Mouse (Mus musculus) forebrain, embryonic 13.5 days (tissue): ENCODE measurements at regions not wholly inside any gene's neighbourhood (a gene's known extent, or its start where the extent isn't known, plus 50 kb on each side); places are given as distances from the start of the nearest gene placed in this dataset.
A peak's percentile ranks its signal among the peaks of the same experiment; 100 is the strongest.
"Not testable (repeated sequence)": the region's sequence is repeated elsewhere in the genome, so short reads cannot be mapped to it uniquely, and the experiment has no call there.

Experiments
- ATAC-seq: fragments of 200-750 bp; cut with Nextera tagmentation; 2 replicates; pipeline ENCODE4 v1.8.0; 2017
- H3K27ac ChIP-seq: fragments of 300-500 bp; sonication (generic); 2 replicates; pipeline ENCODE4 v1.5.1; 2015; ENCODE audit warnings: inconsistent platforms, mild to moderate bottlenecking, moderate library complexity
- H3K27me3 ChIP-seq: fragments of 300-500 bp; sonication (generic); 2 replicates; pipeline ENCODE4 v1.6.1; 2015; ENCODE audit warnings: mild to moderate bottlenecking, inconsistent platforms
- H3K36me3 ChIP-seq: fragments of 300-500 bp; sonication (generic); 2 replicates; pipeline ENCODE4 v1.6.1; 2015; ENCODE audit warnings: mild to moderate bottlenecking, inconsistent platforms; ENCODE audit not compliant: poor library complexity, severe bottlenecking
- H3K4me1 ChIP-seq: fragments of 300-500 bp; sonication (generic); 2 replicates; pipeline ENCODE4 v1.6.1; 2015; ENCODE audit warnings: inconsistent platforms
- H3K4me2 ChIP-seq: fragments of 300-500 bp; sonication (generic); 2 replicates; pipeline ENCODE4 v1.6.1; 2015; ENCODE audit warnings: inconsistent platforms, mild to moderate bottlenecking, moderate library complexity
- H3K4me3 ChIP-seq: fragments of 300-500 bp; sonication (generic); 2 replicates; pipeline ENCODE4 v1.5.1; 2015; ENCODE audit warnings: mild to moderate bottlenecking, inconsistent platforms
- H3K9ac ChIP-seq: fragments of 300-500 bp; sonication (generic); 2 replicates; pipeline ENCODE4 v1.6.1; 2015; ENCODE audit warnings: mild to moderate bottlenecking, inconsistent platforms
- H3K9me3 ChIP-seq: fragments of 300-500 bp; sonication (generic); replicated peaks from 2 replicates; pipeline ENCODE4 v1.6.1; 2016; ENCODE audit warnings: inconsistent platforms
- WGBS: fragments of 180-500 bp; shearing (Covaris S2); methylation state at CpG from one replicate; pipeline ENCODE4 v1.1.7; 2015; 5-methylcytosine and 5-hydroxymethylcytosine counted together

GRCm38 (mm10) chr5:39216326-39216725 is 339.7 kb upstream of the Clnk start:
- WGBS = 97% methylated on average over 5 of the region's 5 CpGs
- no peaks in the 10 kb centered on the region for H3K27me3 ChIP-seq
- H3K4me1 ChIP-seq = peaks cover 4% of the 10 kb centered on the region
- no peak overlapping the region for H3K4me2 ChIP-seq
- no peaks in the 10 kb centered on the region for H3K36me3 ChIP-seq
- H3K27ac ChIP-seq = no peak overlapping the region
- H3K9ac ChIP-seq = no peak overlapping the region
- ATAC-seq = no peak
- H3K4me3 ChIP-seq = no peak overlapping the region
- no peaks in the 10 kb centered on the region for H3K9me3 ChIP-seq

DNA sequence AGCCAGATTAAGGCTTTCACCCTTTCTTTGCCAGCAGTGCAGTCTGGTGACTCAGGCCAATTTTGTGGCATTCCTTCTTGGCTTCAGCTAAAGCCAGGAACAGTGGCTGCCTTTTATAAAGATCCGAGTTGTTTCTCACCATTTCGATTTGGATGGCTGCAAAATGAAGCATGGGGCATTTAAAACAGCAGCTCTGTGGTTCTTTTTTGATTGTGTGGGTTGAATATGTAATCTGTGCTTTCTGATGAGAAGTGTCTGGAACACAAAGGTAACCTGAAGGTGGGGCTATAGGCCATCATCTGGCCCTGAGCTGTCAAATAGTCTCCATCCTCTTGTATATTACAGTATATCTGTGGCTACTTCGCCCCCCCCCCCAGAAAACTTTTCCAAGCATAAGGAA is 338.4 kb upstream of the Clnk start:
- no peaks in the 10 kb centered on the region for H3K27me3 ChIP-seq
- no peaks in the 10 kb centered on the region for H3K9me3 ChIP-seq
- H3K27ac ChIP-seq = no peak overlapping the region
- H3K36me3 ChIP-seq = no peaks in the 10 kb centered on the region
- H3K4me2 ChIP-seq = no peak overlapping the region
- no peak for ATAC-seq
- 73% methylated on average over 3 of the region's 3 CpGs for WGBS
- H3K4me1 ChIP-seq = peaks cover 4% of the 10 kb centered on the region
- H3K4me3 ChIP-seq = no peak overlapping the region
- no peak overlapping the region for H3K9ac ChIP-seq

DNA sequence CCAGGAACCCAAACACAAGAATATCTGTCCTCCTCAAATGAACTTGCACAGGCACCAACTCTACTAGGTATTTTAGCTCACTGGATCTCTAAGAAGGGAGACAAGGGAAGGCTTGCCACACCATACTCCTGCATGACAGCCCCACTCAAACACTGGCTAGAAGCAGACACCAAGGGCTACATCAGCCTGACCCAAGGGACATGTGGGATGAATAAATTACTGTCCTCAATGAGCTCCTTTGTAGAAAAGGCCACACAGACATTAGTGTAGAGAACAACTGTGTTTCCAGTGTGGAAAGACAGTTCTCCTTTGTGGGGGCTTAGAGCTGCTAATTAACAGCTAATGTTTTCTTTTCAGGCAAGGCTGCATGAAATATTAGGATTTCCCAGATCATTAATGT is 335.9 kb upstream of the Clnk start:
- no peak overlapping the region for H3K4me2 ChIP-seq
- H3K36me3 ChIP-seq = no peaks in the 10 kb centered on the region
- no peak overlapping the region for H3K27ac ChIP-seq
- no peak overlapping the region for H3K4me3 ChIP-seq
- peak; percentile 76; the same call in 1 of the 2 replicates for ATAC-seq
- no peaks in the 10 kb centered on the region for H3K27me3 ChIP-seq
- no peaks in the 10 kb centered on the region for H3K9me3 ChIP-seq
- H3K4me1 ChIP-seq = peaks cover 4% of the 10 kb centered on the region
- no peak overlapping the region for H3K9ac ChIP-seq

- ATAC-seq = no peak
- no peak overlapping the region for H3K9ac ChIP-seq
- no peaks in the 10 kb centered on the region for H3K27me3 ChIP-seq
- H3K27ac ChIP-seq = no peak overlapping the region
- H3K4me1 ChIP-seq = no peaks in the 10 kb centered on the region
- no peaks in the 10 kb centered on the region for H3K36me3 ChIP-seq
- H3K4me2 ChIP-seq = no peak overlapping the region
- H3K9me3 ChIP-seq = no peaks in the 10 kb centered on the region
- H3K4me3 ChIP-seq = no peak overlapping the region
Observed at GRCm38 (mm10) chr5:39198856-39199255, 322.2 kb upstream of the Clnk start.

DNA sequence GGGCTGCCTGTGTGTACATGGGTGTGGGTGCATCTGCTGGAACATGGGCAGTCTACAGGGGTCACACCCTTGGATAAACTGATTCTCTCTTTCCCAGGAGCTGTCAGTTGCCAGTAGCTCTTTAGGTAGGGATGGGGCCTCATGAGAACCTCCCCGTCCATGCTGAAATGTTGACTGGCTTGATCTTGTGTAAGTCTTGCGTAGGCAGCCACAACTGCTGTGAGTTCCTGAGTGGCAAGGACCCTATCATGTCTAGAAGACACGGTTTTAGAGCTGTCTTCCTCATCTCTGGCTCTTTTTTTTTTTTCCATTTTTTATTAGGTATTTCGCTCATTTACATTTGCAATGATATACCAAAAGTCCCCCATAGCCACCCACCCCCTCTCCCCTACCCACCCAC is 314.5 kb upstream of the Clnk start:
- H3K4me2 ChIP-seq, H3K9ac ChIP-seq, H3K4me1 ChIP-seq, H3K9me3 ChIP-seq, H3K27me3 ChIP-seq, H3K4me3 ChIP-seq, ATAC-seq, H3K36me3 ChIP-seq, H3K27ac ChIP-seq: not testable (repeated sequence)
- WGBS = 75% methylated on average over 2 of the region's 4 CpGs

GRCm38 (mm10) chr5:39181616-39182402 is 305.2 kb upstream of the Clnk start:
- Histone ChIP-seq H3K4me1 (peaks cover 22% of the 10 kb centered on the region), H3K9me3 (no peaks in the 10 kb centered on the region), H3K4me2 (no peak overlapping the region), H3K27me3 (no peaks in the 10 kb centered on the region), H3K4me3 (no peak overlapping the region), H3K27ac (peak overlapping the region; percentile 48; the same call in 1 of the 2 replicates), H3K36me3 (no peaks in the 10 kb centered on the region), H3K9ac (no peak overlapping the region)
- 65% methylated on average over 2 of the region's 2 CpGs for WGBS
- ATAC-seq = peak; percentile 70

- no peak overlapping the region for H3K9ac ChIP-seq
- no peaks in the 10 kb centered on the region for H3K36me3 ChIP-seq
- peak overlapping the region; percentile 54 for H3K27ac ChIP-seq
- H3K27me3 ChIP-seq = no peaks in the 10 kb centered on the region
- no peaks in the 10 kb centered on the region for H3K9me3 ChIP-seq
- 50% methylated on average over 4 of the region's 4 CpGs for WGBS
- H3K4me2 ChIP-seq = no peak overlapping the region
- peaks cover 22% of the 10 kb centered on the region for H3K4me1 ChIP-seq
- peak; percentile 86 for ATAC-seq
- no peak overlapping the region for H3K4me3 ChIP-seq
Observed at GRCm38 (mm10) chr5:39181028-39181427, 304.4 kb upstream of the Clnk start.

- Histone ChIP-seq H3K27me3 (no peaks in the 10 kb centered on the region), H3K9ac (no peak overlapping the region), H3K4me2 (no peak overlapping the region), H3K36me3 (no peaks in the 10 kb centered on the region), H3K9me3 (no peaks in the 10 kb centered on the region), H3K4me3 (no peak overlapping the region), H3K4me1 (peaks cover 22% of the 10 kb centered on the region), H3K27ac (no peak overlapping the region)
- 19% methylated on average over 2 of the region's 2 CpGs for WGBS
- ATAC-seq = 0 out of 2 replicates have a peak, but pooled peaks have one; percentile 3
Observed at GRCm38 (mm10) chr5:39177891-39178290, 301.3 kb upstream of the Clnk start.

DNA sequence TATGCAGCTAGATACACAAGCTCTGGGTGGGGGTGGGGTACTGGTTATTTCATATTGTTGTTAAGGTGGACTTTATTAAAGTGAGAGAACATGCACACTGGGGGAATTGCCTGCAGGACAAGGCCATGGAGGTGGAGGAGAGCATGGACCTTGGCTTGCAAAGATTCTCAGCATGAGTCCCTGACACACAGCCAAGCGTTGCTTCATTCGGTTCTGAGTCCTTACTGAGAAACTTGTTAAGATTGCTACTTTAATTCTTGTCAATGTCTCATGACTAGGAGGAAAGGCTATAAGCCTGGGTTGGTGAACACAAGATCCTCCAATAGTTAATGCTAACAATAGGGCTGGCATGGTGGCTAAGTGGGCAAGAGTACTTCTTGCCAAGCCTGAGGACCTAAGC is 300.3 kb upstream of the Clnk start:
- Histone ChIP-seq H3K9ac (no peak overlapping the region), H3K27ac (no peak overlapping the region), H3K9me3 (no peaks in the 10 kb centered on the region), H3K36me3 (no peaks in the 10 kb centered on the region), H3K4me1 (peaks cover 22% of the 10 kb centered on the region), H3K4me3 (no peak overlapping the region), H3K27me3 (no peaks in the 10 kb centered on the region), H3K4me2 (no peak overlapping the region)
- 86% methylated on average over 2 of the region's 2 CpGs for WGBS
- ATAC-seq = no peak

- WGBS = 93% methylated on average over 3 of the region's 3 CpGs
- no peaks in the 10 kb centered on the region for H3K36me3 ChIP-seq
- no peaks in the 10 kb centered on the region for H3K9me3 ChIP-seq
- no peak overlapping the region for H3K9ac ChIP-seq
- H3K4me1 ChIP-seq = peaks cover 10% of the 10 kb centered on the region
- H3K4me2 ChIP-seq = no peak overlapping the region
- H3K27ac ChIP-seq = no peak overlapping the region
- no peak for ATAC-seq
- no peak overlapping the region for H3K4me3 ChIP-seq
- H3K27me3 ChIP-seq = no peaks in the 10 kb centered on the region
Observed at GRCm38 (mm10) chr5:39173491-39173890, 296.9 kb upstream of the Clnk start.

- H3K36me3 ChIP-seq = no peaks in the 10 kb centered on the region
- no peak overlapping the region for H3K9ac ChIP-seq
- H3K4me1 ChIP-seq = no peaks in the 10 kb centered on the region
- H3K4me3 ChIP-seq = no peak overlapping the region
- WGBS = 85% methylated on average over 3 of the region's 3 CpGs
- H3K27ac ChIP-seq = no peak overlapping the region
- ATAC-seq = no peak
- H3K27me3 ChIP-seq = no peaks in the 10 kb centered on the region
- no peaks in the 10 kb centered on the region for H3K9me3 ChIP-seq
- H3K4me2 ChIP-seq = no peak overlapping the region
Observed at GRCm38 (mm10) chr5:39159651-39160050, 283.0 kb upstream of the Clnk start.

DNA sequence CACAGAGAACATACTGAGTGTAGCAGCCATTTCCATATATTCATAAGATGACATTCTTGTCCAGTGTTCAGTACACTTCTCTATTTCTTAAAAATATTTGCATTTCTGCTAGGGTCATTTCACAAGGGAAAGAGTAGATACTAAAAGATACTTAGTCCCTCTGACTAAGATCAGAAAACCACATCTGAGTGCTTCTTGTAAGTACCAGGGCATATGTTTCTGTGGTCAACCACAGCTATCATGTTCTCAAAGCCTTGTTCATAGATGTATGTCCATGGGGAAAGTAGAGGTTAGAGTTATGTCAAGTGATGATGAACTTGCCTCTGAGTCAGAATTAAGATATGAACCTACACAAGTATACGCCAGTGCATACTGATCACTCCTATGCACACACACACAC is 279.2 kb upstream of the Clnk start:
- 100% methylated on average over 1 of the region's 1 CpGs for WGBS
- no peak overlapping the region for H3K27ac ChIP-seq
- no peaks in the 10 kb centered on the region for H3K27me3 ChIP-seq
- no peak for ATAC-seq
- no peak overlapping the region for H3K9ac ChIP-seq
- H3K4me3 ChIP-seq = no peak overlapping the region
- H3K4me1 ChIP-seq = no peaks in the 10 kb centered on the region
- no peaks in the 10 kb centered on the region for H3K36me3 ChIP-seq
- H3K4me2 ChIP-seq = no peak overlapping the region
- no peaks in the 10 kb centered on the region for H3K9me3 ChIP-seq

DNA sequence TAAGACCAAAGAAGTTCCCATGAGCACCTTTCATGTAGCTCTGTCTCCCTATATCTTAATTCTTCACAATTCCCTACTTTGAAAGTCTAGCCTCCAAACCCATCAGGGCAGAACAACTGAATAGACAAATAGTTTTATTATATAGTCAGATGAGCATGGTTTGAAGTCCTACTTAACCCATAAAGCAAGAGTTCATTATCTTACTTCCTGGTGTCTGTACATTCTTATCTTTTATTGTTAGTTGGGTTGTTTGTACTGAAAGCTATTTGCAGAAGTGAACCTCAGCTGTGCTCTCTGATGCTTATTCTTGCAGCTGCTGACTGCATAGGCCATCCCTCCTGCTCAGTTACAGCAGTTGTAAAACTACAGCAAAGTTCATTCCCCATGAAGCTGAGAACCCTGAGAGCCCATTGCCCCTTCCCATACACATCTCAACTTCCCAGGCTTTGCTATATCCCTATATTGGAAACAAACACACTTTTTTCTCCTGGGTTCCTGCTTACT is 276.7 kb upstream of the Clnk start:
- no peaks in the 10 kb centered on the region for H3K9me3 ChIP-seq
- no peaks in the 10 kb centered on the region for H3K27me3 ChIP-seq
- H3K4me2 ChIP-seq = no peak overlapping the region
- H3K9ac ChIP-seq = no peak overlapping the region
- no peak overlapping the region for H3K27ac ChIP-seq
- H3K4me1 ChIP-seq = no peaks in the 10 kb centered on the region
- no peaks in the 10 kb centered on the region for H3K36me3 ChIP-seq
- ATAC-seq = no peak
- no peak overlapping the region for H3K4me3 ChIP-seq
